Comparison of ENCODE assay signal across 8 mouse cellular contexts in genomic region chr2:27676106-27676477, GRCm38 (mm10). TPM values are rescaled to one million over a fixed set of nuclear protein-coding genes. Genes with fewer than 3 reads are reported as not detected.
A peak's percentile ranks its signal among the peaks of the same experiment; 100 is the strongest.
DNase-seq lines count a peak whose midpoint lies in the region; ATAC-seq and TF ChIP-seq lines count a peak whose summit lies in the region.

TSS of gene Rxra (plus strand) at chr2:27676440.

- DNase-seq in cerebellum, adult 2 months, result peak in 1 of 2 experiments; percentile 17
- DNase-seq in cerebellum, adult 9-10 months, result no peak
- peak; percentile 61 for DNase-seq in adrenal gland, postnatal 25 days
- DNase-seq in gastrocnemius, adult 18-20 months (ENCODE audit: low spot score), result peak; percentile 66
- DNase-seq in midbrain, embryonic 14.5 days, result peak; percentile 61
- peak; percentile 74 to 81 for DNase-seq in urinary bladder, postnatal 36 days (ENCODE audit: low spot score in 2 of 2)

- H3K27me3 ChIP-seq in cerebellum, adult 2 months (ENCODE audit: control insufficient read depth, insufficient read depth, low read length), result no peaks in the 10 kb centered on the region
- H3K27me3 ChIP-seq in hindbrain, embryonic 15.5 days, result no peaks in the 10 kb centered on the region
- H3K27me3 ChIP-seq in limb, embryonic 12.5 days, result no peaks in the 10 kb centered on the region
- H3K27me3 ChIP-seq in midbrain, embryonic 14.5 days (ENCODE audit: control insufficient read depth, insufficient read depth, low read length), result no peaks in the 10 kb centered on the region

- H3K27ac ChIP-seq in cerebellum, adult 2 months (ENCODE audit: insufficient read depth, low read length), result no peak within 1 kb of the TSS
- H3K27ac ChIP-seq in hindbrain, embryonic 15.5 days (replicated peaks), result peak within 1 kb of the TSS; percentile 83
- H3K27ac ChIP-seq in limb, embryonic 12.5 days, result peak within 1 kb of the TSS; percentile 99
- peak within 1 kb of the TSS; percentile 86 for H3K27ac ChIP-seq in midbrain, embryonic 14.5 days (replicated peaks; ENCODE audit: low read depth, low read length)

- peak within 1 kb of the TSS; percentile 85 for H3K4me2 ChIP-seq in hindbrain, embryonic 15.5 days
- peak within 1 kb of the TSS; percentile 89 for H3K4me2 ChIP-seq in limb, embryonic 12.5 days
- peak within 1 kb of the TSS; percentile 68 for H3K4me2 ChIP-seq in midbrain, embryonic 14.5 days (ENCODE audit: low read length)

- 22% methylated on average over 16 of the region's 16 CpGs for WGBS in cerebellum, adult 2 months
- 2% methylated on average over 16 of the region's 16 CpGs for WGBS in hindbrain, embryonic 15.5 days
- under 1% methylated on average over 16 of the region's 16 CpGs for WGBS in limb, embryonic 12.5 days
- under 1% methylated on average over 16 of the region's 16 CpGs for WGBS in midbrain, embryonic 14.5 days

- no peaks in the 10 kb centered on the region; the same call in 1 of the 2 replicates for H3K4me1 ChIP-seq in cerebellum, adult 2 months (ENCODE audit: control insufficient read depth, insufficient read depth, low read length)
- H3K4me1 ChIP-seq in hindbrain, embryonic 15.5 days (replicated peaks), result peaks cover 54% of the 10 kb centered on the region
- H3K4me1 ChIP-seq in limb, embryonic 12.5 days (replicated peaks), result peaks cover 70% of the 10 kb centered on the region
- peaks cover 43% of the 10 kb centered on the region for H3K4me1 ChIP-seq in midbrain, embryonic 14.5 days (ENCODE audit: control insufficient read depth, insufficient read depth, low read length)

- TF ChIP-seq POLR2A in cerebellum, adult 2 months (IDR thresholded peaks at IDR 0.05; ENCODE audit: borderline replicate concordance, insufficient read depth, low read length), result no peak

- no peaks in the 10 kb centered on the region for H3K9me3 ChIP-seq in hindbrain, embryonic 15.5 days
- no peaks in the 10 kb centered on the region for H3K9me3 ChIP-seq in limb, embryonic 12.5 days
- H3K9me3 ChIP-seq in midbrain, embryonic 14.5 days (ENCODE audit: control insufficient read depth, low read length), result no peaks in the 10 kb centered on the region

- peak within 1 kb of the TSS; percentile 49 for H3K4me3 ChIP-seq in cerebellum, adult 2 months (replicated peaks; ENCODE audit: insufficient read depth, low read depth, low read length)
- peak within 1 kb of the TSS; percentile 81 for H3K4me3 ChIP-seq in hindbrain, embryonic 15.5 days
- peak within 1 kb of the TSS; percentile 92 for H3K4me3 ChIP-seq in limb, embryonic 12.5 days (replicated peaks)
- H3K4me3 ChIP-seq in midbrain, embryonic 14.5 days (replicated peaks; ENCODE audit: low read depth, low read length), result peak within 1 kb of the TSS; percentile 73

- peak within 1 kb of the TSS; percentile 68 for H3K9ac ChIP-seq in hindbrain, embryonic 15.5 days
- peak within 1 kb of the TSS; percentile 98 for H3K9ac ChIP-seq in limb, embryonic 12.5 days (replicated peaks)
- peak within 1 kb of the TSS; percentile 80 for H3K9ac ChIP-seq in midbrain, embryonic 14.5 days (replicated peaks; ENCODE audit: low read length)

- no peak for ATAC-seq in hindbrain, embryonic 15.5 days (ENCODE audit: low FRiP score, low read depth)
- no peak for ATAC-seq in limb, embryonic 12.5 days (ENCODE audit: insufficient number of reproducible peaks, insufficient read depth, low FRiP score, low TSS enrichment, low read depth)
- ATAC-seq in midbrain, embryonic 14.5 days (ENCODE audit: low FRiP score, low TSS enrichment), result no peak

- no peak for TF ChIP-seq CTCF in cerebellum, adult 2 months (IDR thresholded peaks at IDR 0.05; ENCODE audit: borderline replicate concordance, insufficient read depth, low read depth, low read length)

- H3K36me3 ChIP-seq in hindbrain, embryonic 15.5 days, result no peaks in the 10 kb centered on the region
- no peaks in the 10 kb centered on the region for H3K36me3 ChIP-seq in limb, embryonic 12.5 days
- H3K36me3 ChIP-seq in midbrain, embryonic 14.5 days (ENCODE audit: control insufficient read depth, insufficient read depth, low read length), result no peaks in the 10 kb centered on the region

RNA-seq across cellular contexts. Expression of gene Rxra, which starts in this region (rescaled TPM):
- polyA plus RNA-seq in cerebellum, adult 2 months (2012; rRNA removed), result 14.9 and 17.5 TPM in 2 replicates
- total RNA-seq in adrenal gland, postnatal 25 days (2021), result 47.8 and 51.5 TPM in 2 replicates
- total RNA-seq in gastrocnemius, adult 18-20 months (2021), result 100 to 1,000 TPM; 129 to 134 TPM
- polyA plus RNA-seq in hindbrain, embryonic 15.5 days (2015; fragmentation: Nextera tagmentation; extraction: Ambion mirVana), result 4.7 and 4.9 TPM in 2 replicates
- 15.3 and 15.7 TPM in 2 replicates for polyA plus RNA-seq in limb, embryonic 12.5 days (2016; fragmentation: Nextera tagmentation; extraction: Ambion mirVana)
- polyA plus RNA-seq in midbrain, embryonic 14.5 days (2014; fragmentation: Nextera tagmentation; extraction: Ambion mirVana), result 1.9 and 2.5 TPM in 2 replicates
